Mouse (Mus musculus): Measurements from ENCODE around the gene Slc6a16.

The Slc6a16 gene

GRCm38 (mm10) chr7:45313495-45313894 lies 72.6 kb downstream of the Slc6a16 start:
- DNase-seq = no peak

GRCm38 (mm10) chr7:45315182-45315701 lies 74.4 kb downstream of the Slc6a16 start:
- DNase-seq = no peak

- DNase-seq = no peak
These were observed 75.7 kb downstream of the Slc6a16 start for GRCm38 (mm10) chr7:45316536-45316935.

- DNase-seq = no peak
These were observed 81.4 kb downstream of the Slc6a16 start for GRCm38 (mm10) chr7:45322245-45322644.
